Mouse (Mus musculus): Measurements from ENCODE around the gene March1.
A peak's percentile ranks its signal among the peaks of the same experiment; 100 is the strongest.

March1 gene

DNA sequence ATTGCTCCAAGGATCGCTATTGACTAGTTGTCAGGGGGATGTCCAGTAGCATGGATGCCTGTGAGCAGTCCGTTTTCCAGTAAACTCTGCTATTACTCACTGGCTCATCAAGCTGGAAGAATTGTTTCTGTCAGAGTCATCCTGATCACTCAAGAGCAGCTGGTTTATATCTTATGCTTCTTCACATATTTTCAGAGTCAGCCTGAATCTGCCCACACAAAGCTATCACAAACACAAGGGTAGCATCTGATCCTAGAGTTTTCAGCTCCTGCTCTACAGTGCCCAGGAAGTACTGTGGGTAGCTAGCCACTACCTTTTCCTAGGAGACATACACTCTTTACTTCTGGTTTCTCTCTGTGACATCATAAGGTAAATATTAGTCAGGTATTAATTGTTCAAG, 405.1 kb downstream of the March1 start:
- DNase-seq: no peak

DNA sequence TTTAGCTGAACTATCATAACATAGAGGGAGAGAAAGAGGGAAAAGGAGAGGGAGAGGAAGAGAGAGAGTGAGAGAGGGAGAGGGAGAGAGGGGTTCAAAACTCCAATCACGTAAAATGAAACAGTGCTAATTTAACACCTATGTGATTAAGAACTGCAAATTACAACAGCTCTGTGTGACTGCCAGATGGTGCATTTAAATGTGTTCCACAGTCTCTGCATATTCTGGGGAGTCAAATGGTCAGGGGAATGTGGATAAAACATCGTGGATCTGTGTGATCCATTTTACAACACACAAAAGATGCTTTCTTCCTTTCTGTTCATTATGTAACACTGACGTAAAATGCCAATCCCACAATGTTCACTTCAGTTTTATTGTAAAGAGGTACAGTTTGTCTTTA, 416.0 kb downstream of the March1 start:
- peak; percentile 14 for DNase-seq

DNA sequence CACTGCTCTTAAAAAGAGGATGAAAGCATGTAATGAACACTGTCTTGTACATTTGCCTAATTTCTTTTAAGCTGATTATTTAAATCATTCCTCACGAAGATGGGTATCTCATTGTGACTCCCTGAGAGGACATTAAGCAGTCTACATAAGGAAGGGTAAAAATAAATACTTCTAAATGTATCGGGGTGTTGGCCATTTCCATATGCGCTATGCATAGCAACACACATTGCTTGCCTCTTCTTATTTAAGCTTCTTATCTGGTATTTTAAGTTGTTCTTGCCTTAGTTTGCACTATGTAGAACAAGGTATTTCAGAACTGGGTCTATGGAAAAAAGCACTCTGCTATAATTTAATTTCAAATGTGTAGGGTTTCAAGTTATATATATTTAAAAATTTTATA, 416.7 kb downstream of the March1 start:
- no peak for DNase-seq

DNA sequence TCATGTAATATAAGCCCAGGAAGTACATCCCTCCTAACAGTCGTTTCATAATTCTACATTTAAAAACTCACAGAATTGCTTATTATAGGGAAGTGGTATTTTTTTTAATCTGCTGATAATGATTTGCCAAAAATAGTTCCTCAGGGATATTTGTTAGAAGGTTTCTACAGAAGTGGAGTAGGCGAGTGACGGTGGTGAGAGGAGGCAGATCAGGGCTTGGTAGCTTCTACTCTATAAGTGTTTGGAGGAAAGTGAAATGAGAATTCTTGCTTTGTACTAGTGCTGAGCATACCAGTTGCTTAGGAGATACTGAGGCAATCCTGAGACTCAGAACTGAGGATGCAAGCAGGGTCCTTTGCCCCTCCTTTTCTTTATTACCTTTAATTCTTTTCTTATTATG, 476.5 kb downstream of the March1 start:
- DNase-seq: peak; percentile 23

DNA sequence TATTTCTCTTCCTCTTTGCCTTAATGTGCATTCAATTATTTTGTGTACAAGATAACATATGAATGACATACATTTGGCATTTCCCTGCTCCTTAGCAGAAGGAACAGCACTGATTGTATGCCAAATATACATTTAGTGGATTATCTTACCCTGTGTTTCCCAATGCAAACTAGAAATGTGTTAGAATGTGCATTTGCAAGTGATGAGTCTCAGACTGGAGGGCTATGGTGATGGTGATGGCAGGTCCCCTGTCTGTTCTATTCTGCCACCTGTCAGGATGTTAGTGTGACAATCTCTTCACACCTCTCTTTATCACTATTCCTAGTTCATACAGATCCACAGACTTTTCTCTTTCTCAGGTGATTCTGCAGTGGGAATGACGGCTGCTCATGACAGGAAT, 480.4 kb downstream of the March1 start:
- no peak for DNase-seq

DNA sequence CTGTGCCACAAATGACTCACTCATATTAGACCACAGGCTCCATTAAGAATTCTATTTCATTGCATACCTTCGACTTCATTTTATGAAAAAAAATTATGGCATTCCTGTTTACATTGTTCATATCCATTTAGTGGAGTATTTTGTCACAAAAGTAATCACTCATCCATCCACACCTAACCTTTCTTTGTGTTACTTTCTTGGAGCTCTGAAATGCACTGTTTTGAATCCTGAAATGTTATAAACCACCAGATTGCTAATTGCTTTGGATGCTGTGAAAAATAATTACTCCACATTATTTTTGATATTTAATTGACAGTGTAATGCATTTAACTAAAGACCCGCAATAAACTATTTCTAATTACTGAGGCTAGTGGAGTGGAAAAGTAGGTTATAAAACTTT, 501.6 kb downstream of the March1 start:
- no peak for DNase-seq

DNA sequence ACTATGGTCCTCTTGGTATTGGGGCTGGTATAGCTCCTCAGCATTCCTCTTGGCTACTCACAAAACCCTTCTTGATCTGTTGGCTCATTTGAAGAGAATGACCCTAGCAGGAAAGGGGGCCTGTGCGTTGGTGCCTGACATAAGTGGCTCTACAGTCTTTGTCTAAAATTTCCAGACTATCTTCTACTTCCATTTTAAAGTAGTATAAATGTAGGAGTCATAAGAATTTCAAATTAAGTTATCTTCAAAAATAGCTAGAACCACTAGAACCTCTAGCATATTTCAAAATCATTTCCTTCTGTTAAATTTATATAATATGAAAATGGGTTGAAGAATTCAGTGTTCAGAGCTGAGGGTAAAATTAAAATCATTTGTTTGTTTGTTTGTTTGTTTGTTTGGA, 541.9 kb downstream of the March1 start:
- no peak for DNase-seq

DNA sequence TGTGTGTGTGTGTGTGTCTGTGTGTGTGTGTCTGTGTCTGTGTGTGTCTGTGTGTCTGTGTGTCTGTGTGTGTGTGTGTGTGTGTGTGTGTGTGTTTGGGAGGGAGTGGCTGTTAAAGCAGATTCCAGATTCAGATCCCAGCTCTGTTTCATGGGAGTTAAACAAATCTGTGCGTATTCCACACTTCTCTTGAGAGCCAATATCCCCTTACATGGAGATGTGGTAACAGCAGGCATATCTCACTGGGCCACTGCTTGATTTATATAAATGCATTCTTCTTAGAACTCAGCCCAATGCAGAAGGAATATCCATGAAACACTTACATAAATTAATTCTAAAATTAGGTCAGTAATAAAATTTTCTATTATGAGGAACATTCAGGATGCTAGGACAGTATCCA, 549.1 kb downstream of the March1 start:
- no peak for DNase-seq

DNA sequence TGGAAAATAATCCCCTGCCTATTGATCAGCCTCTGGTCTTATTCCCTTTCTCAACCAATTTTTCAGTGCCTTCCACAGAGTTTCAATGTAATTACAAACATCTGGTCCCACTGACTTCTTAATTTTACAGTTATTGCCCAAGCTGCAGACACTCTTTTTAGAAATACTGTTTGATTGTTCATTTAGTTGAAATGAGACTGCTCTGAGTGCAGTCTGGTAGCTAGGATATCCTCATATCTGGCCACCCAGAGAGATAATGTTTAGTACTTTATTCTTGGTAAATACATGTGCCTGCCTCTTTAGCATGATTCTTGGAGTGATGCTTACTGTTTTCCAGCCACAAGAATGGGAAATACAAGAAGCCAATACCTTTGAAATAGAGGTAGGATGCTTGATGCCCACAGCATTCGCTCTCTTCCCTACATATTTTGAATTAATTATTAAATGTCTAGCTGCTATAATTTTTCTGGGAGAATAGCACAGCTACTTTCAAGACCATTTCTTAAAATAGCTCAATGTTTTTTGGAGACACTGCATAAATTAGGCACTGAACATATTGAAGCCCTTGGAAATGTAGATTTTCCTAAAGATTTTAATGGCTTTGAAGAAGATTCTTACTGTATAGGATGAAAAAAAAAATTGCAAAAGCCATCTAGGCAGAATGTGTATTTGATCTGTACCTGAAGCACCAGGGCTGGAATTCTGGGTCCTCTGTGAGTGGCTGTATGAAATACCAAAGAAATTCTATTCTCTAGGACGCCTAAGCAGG, 549.9 kb downstream of the March1 start:
- no peak for DNase-seq

DNA sequence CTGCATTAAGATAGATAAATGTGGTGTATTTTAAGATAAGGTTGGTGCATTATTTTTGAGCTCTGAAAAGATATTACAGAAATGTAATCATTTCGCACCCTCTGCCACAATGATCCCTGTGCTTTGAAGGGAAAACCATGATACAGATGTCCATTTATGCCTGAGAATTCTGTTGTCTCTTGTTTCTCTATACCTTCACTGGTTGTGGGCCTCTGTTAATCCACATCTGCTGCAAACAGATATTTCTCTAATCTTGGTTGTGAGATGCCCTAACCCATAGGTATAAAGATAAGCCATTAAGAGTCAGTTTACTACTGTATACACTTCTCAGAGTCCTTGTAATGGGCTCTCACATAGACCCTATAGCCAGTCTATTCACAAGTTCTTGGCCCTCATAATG, 561.6 kb downstream of the March1 start:
- DNase-seq: no peak

DNA sequence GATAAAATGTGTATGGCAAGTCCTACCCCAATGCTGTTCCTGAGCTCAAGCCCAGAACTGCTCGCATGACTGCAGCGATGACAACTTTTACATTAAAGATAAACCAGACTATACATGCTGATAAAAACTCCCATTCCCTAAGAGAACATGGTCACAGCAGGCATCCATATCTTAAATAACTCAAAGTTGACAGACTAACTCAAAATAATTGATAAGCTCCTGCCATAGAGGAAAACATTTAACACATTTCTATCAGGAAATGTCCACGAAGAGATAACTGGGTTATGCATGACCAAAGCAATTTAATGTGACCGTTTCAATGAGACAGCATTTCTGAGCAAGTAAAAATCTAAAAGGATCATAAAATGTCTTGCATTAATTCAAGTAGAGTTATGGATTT, 563.6 kb downstream of the March1 start:
- no peak for DNase-seq

DNA sequence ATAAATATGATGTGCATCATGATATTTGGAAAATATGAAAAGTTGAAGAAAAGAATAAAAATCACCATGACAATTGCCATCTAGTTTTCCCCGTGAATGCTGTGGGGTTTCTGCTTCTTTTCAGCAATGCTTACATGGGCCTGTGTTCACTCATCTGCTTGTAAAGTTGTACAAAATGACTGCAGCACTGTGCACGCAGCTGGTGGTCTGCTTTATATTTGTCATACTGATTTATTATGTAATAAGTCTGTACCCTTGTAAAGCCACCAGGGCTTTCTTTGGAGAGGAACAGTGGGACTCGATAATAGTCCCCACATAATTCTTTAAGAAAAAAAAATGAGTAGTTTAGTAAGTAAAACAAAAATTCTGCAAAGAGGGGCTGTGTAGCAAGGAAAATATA, 564.6 kb downstream of the March1 start:
- DNase-seq: no peak

DNA sequence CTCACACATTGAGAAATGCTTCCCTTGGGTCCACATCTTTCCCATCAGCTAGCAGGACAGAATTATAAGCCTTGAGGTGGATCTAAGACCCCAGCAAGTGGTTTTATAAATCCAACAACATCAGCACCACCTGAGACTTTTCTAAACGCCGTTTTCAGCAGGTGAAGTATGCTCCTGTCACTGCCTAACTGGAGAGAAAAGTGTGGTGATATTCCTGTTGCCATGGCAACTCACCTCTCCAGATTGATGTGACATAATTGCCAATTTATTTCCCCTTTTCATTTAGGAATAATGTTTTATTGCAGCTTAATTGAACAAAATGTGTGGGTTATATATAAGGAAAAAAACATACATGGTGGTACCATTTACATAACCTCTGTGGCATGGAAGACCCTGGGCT, 565.8 kb downstream of the March1 start:
- no peak for DNase-seq

DNA sequence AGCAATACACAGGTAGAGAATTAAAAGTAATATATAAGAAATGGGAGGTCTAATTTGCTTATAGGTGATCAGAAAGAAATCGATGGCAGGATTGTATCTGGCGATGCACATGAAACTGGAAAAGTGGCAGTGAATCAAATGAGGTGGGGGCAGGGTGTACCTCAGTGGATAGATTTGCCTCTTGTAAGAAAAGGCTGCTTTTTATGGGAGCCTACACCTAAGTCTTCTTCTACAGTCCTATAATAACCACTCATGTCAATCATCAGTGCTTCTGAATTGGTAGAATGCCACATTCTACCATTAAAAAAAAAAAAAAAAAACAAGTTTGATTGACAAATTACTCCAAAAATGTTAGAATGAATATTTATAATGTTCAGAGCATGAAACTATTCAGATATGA, 567.5 kb downstream of the March1 start:
- no peak for DNase-seq

DNA sequence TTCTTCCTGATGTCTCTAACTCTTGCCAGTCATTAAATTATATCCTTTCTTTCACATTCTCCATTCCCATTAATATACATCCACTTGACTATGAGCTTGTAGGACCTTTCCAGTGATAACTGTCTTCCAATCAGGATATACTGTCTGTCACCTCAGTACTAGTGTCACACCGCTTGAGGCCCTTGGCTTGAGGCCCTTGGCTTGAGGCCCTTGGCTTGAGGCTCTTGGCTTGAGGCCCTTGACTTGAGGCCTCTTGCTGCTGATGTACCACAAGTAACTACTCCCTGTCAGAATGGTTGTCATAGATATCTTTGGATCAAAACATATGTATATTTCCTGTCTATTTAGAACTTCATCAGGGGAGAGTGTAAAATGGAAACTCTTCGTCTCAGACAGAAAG, 576.7 kb downstream of the March1 start:
- no peak for DNase-seq

DNA sequence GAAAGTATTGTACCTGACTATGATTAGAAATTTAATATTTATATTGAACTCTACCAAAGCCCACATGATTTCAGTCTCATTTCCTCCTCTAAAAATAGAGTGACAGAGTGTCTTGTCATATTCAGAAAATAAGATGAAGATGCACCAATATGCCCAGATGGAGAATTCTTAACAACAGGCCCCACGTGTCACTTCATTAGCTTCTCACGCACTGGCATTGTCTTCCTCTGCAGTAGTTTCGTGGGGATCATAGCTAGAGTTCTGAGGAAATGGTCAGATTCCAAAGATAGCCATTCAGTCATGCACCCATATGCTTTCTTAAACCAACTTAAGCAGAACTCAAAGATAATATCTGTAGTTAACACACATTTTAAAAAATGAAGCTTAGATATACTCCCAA, 582.5 kb downstream of the March1 start:
- no peak for DNase-seq

DNA sequence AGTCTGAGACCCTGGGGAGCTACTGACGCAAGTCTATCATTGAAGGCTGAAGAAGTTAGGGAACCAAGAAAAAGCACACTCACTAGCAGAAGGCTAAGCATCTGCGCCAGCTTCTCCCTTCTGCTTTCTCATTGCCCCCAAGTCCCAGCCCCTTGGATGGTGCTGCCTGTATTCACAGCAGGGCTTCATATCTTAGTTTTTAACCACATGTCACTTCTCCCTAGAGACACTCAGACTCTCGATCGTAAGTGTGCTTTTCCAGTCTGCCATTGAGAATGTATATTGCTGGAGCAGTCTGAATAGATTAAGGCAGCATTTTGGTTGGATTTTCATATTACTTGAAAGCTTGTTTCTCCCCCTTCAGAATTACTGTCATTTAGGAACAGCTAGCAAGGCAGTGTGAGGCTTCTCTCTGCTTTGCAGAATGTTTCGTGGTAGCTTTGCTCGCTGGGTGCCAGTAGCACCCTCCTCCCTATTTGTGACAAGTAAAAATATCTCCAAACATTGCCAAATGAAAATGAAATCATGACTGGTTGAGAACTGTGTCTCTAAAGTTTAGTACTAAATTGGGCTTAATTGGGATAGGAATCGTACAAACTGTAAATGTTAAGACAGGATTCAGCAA, 586.2 kb downstream of the March1 start:
- peak; percentile 10 for DNase-seq

DNA sequence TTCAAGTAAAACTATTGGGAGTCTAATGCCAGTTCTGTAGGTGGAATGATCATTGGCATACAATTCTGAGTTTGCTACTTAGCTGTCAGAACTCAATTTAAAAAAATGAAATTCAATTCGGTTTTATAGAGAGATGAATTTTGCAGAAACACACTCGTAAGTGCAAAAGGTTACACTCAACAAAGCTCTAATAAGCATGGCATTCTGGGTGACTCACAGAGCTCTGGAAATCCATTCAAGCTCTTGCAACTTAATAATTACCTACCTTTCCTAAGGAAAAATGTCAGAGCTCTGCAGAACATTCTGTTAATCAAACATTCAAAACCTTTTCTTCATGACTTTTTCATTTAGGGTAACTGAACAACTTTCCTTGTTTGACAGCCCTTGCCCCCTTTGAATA, 591.9 kb downstream of the March1 start:
- DNase-seq: no peak

DNA sequence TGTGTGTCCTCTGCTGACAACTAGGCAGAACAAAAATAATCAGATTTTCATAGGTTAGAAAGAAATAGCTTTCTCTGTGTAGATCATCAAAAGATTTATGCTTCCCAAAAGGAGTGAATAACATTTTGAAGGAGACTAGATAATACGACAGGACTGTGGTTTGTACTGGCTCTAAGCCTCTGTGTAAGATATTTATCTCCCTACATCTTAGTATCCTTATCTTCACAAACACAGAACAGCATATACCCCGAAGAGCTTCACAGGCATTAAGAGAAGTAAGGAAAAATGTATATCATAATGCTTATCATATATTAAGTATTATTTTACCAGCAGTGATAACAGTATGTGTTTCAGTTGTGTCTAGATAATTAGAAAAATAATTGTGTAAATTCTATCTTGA, 592.6 kb downstream of the March1 start:
- no peak for DNase-seq

DNA sequence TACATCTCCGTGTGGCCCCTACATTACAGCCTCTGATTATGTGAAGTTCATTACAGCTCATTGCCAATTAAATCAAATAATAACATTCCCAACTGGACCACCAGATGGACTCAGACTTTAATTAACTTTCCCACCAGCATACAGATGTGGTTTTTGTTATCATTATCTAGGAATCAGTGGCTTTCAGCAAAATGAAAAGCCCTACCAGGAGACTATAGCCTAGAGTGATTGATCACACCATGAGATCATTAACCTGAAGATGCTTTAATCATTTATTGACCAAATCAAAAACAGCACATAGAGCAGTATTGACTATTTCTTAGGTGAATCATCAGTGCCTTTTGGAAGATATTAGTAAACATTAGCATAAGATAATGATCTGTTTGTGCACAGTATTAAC, 602.3 kb downstream of the March1 start:
- DNase-seq: no peak

DNA sequence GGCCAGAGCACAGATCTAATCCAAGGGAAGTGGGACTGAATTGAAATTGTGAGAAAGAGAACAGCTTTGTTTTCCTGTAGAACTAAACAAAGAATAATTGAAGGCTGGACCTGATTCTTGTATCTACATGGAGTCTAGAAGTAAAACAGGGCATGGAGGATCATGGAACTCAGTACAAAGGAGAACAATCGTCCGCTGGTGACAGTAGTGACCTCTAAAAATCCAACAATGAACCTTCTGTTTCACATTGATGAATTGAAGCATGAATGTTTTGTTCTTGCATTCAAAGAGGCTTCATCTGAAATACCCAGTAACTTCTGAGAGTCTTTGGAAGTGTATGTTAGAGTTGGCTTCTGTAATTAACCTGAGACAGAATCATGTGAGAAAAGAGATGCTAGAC, 612.2 kb downstream of the March1 start:
- DNase-seq: no peak

DNA sequence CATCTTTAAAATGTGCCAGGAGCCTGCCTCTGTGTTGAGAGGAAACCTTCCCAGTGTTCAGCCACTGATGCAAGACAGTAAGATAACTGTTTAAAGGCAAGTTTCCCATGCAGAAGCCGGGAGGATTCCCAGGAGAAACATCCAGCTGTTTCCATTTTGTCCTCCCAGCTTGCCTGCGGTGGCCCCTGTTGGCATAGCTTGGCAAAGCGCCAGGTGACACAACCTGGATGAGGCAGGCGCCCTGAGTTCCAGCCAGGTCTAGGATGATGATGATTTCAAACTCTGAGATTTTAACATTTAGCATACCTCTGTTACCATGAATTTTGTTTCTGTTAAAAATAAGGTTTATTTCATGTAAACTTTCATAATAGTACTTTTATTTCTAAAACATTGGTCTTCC, 651.8 kb downstream of the March1 start:
- DNase-seq: no peak

DNA sequence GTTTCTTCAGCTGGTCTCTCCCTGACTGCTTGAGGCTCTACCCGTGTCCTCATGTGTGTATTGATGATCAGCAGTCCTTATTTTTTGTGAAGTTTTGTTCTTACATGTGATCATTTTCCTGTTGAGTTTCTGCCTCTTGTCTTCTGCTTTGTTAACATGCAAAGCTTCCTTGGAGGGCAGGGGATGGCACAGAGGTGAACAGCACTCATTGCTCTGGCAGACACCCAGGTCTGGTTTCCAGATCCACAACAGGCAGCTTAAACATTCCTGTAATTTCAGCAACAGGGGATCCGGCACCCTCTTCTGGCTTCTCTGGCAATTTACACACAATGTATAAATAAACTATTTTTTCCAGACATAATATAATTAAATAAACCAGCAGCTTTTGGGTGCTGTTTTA, 652.4 kb downstream of the March1 start:
- DNase-seq: no peak

DNA sequence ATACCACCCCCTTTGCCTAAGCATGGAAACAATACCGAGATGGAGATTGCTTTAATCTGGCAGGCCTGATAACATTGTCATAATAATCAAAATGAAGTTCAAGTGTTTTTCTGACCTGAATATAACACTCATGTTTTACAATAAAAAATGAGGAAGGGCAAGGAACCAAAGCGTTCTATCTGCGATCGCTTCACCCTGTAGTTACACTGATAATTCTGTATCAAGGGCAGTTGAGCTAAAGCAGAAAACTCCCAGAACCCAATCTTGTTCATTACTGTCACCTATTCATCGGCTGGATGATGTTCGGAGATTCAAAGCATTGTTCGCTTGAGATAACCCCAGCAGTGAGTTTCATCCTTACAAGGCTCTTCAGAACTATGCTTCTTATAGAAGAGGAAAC, 700.1 kb downstream of the March1 start:
- no peak for DNase-seq
